Mouse (Mus musculus): ENCODE results near the gene Sp6. TPM values are rescaled to one million over a fixed set of nuclear protein-coding genes. Genes with fewer than 3 reads are reported as not detected.
A peak's percentile ranks its signal among the peaks of the same experiment; 100 is the strongest.

Gene Sp6
- polyA plus RNA-seq (2015; fragmentation: Nextera tagmentation; extraction: Ambion mirVana), result 0.10 and 0.43 TPM in 2 replicates

DNA sequence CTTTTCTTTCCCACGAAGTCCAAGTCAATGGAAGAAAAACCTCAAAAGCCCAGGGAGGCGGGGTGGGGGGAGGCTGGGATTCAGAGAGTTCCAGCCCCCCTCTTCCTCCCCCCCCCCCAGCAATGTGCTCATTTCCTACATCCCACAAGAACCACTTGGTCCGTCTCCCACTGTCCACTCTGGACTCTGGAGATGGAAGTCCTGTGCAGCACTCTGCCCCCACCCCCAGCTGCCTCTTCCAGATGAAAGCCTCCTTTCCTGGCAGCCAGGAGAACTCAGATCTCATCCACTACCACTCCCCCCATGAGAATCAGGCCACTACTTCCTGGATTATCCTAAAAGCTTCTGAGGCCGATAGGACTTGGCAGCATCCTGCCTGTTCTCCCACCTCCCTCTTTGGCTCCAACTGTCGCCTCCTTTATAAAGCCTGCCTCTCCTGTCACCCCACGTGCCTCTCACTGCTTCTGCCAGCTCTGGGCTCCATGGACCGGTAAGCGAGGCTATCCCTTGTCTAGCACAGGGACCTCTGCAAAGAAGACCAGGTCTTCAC lies at the start of gene Sp6:
Gene Sp6 (plus strand): TSS at position 274 of the 550 bp plus-strand sequence.
- no peak for ATAC-seq (replicated peaks)
- H3K27me3 ChIP-seq, result peaks cover 36% of the 10 kb centered on the region
- WGBS, result 19% methylated on average over 8 of the region's 8 CpGs

GRCm38 (mm10) chr11:96963580-96963979 lies 49.6 kb upstream of the Sp6 start:
- Histone ChIP-seq H3K27me3 (no peaks in the 10 kb centered on the region), H3K9me3 (no peaks in the 10 kb centered on the region), H3K27ac (replicated peaks) (no peak overlapping the region), H3K4me3 (no peak overlapping the region), H3K36me3 (peaks cover 37% of the 10 kb centered on the region), H3K4me1 (no peaks in the 10 kb centered on the region), H3K4me2 (replicated peaks) (no peak overlapping the region), H3K9ac (replicated peaks) (no peak overlapping the region)
- WGBS, result 15% methylated on average over 8 of the region's 8 CpGs
- 0 out of 2 replicates have a peak, but pooled peaks have one; percentile 41 for ATAC-seq (replicated peaks)

More for the DNA sequence above, at the start of gene Sp6:
- Histone ChIP-seq H3K9me3 (no peaks in the 10 kb centered on the region), H3K4me3 (no peak within 1 kb of the TSS), H3K27ac (replicated peaks) (no peak within 1 kb of the TSS), H3K36me3 (no peaks in the 10 kb centered on the region), H3K4me2 (replicated peaks) (no peak within 1 kb of the TSS), H3K4me1 (0 out of 2 replicates have a peak, but pooled peaks cover under 1% of the 10 kb centered on the region), H3K9ac (replicated peaks) (no peak within 1 kb of the TSS)

- Histone ChIP-seq H3K9ac (replicated peaks) (no peak overlapping the region), H3K27ac (replicated peaks) (no peak overlapping the region), H3K36me3 (peaks cover 15% of the 10 kb centered on the region), H3K27me3 (no peaks in the 10 kb centered on the region), H3K4me3 (no peak overlapping the region), H3K9me3 (no peaks in the 10 kb centered on the region), H3K4me1 (no peaks in the 10 kb centered on the region), H3K4me2 (replicated peaks) (no peak overlapping the region)
- WGBS, result 93% methylated on average over 3 of the region's 3 CpGs
- ATAC-seq (replicated peaks), result no peak
Observed at GRCm38 (mm10) chr11:96966172-96966571, 47.0 kb upstream of the Sp6 start.

DNA sequence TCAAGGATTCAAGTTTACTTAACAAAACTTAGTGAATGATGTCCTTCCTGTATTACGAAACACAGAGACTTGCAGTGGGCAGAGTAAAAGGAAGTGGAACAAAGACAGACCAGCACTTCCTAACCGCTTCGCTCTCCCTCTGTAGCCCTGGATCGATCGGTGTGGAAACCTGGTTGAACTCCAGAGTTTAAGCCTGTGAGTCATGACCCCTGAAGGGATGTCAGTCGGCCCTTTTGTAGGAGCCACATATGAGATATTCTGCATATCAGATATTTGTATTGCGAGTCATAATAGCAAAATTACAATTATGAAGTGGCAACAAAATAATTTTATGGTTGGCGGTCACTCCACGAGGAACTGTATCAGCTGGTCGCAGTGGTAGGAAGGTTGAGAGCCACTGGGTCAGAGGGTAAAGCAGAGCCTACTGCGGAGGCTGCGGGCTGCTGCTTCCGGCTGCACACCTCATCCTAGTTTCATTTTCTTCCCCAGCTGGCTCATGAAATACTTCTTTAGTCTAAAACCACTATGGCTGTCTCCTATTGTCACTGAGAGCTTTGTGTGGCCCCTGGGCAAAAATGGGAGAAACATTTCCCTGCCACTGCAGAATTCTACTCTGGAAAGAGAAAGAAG lies 46.2 kb upstream of the Sp6 start:
- H3K9me3 ChIP-seq, result no peaks in the 10 kb centered on the region
- no peak overlapping the region for H3K4me3 ChIP-seq
- H3K4me2 ChIP-seq (replicated peaks), result no peak overlapping the region
- no peak overlapping the region for H3K27ac ChIP-seq (replicated peaks)
- ATAC-seq (replicated peaks), result no peak
- H3K4me1 ChIP-seq, result no peaks in the 10 kb centered on the region; the same call in 1 of the 2 replicates
- H3K36me3 ChIP-seq, result peaks cover 6% of the 10 kb centered on the region; the same call in 1 of the 2 replicates
- no peak overlapping the region for H3K9ac ChIP-seq (replicated peaks)
- 93% methylated on average over 13 of the region's 13 CpGs for WGBS
- no peaks in the 10 kb centered on the region for H3K27me3 ChIP-seq

GRCm38 (mm10) chr11:96967544-96968269 lies 45.5 kb upstream of the Sp6 start:
- no peak overlapping the region for H3K4me3 ChIP-seq
- no peak for ATAC-seq (replicated peaks)
- no peak overlapping the region for H3K27ac ChIP-seq (replicated peaks)
- no peaks in the 10 kb centered on the region for H3K27me3 ChIP-seq
- H3K4me1 ChIP-seq, result peaks cover 5% of the 10 kb centered on the region
- H3K9ac ChIP-seq (replicated peaks), result no peak overlapping the region
- no peak overlapping the region for H3K4me2 ChIP-seq (replicated peaks)
- H3K36me3 ChIP-seq, result no peaks in the 10 kb centered on the region; the same call in 1 of the 2 replicates
- no peaks in the 10 kb centered on the region for H3K9me3 ChIP-seq
- WGBS, result 87% methylated on average over 11 of the region's 11 CpGs

- Histone ChIP-seq H3K4me2 (replicated peaks) (no peak overlapping the region), H3K9ac (replicated peaks) (no peak overlapping the region), H3K4me1 (peaks cover 11% of the 10 kb centered on the region), H3K9me3 (no peaks in the 10 kb centered on the region), H3K4me3 (no peak overlapping the region), H3K36me3 (no peaks in the 10 kb centered on the region), H3K27me3 (no peaks in the 10 kb centered on the region), H3K27ac (replicated peaks) (no peak overlapping the region)
- ATAC-seq (replicated peaks), result no peak
- WGBS, result 72% methylated on average over 6 of the region's 6 CpGs
Observed at GRCm38 (mm10) chr11:96968476-96968875, 44.7 kb upstream of the Sp6 start.

- Histone ChIP-seq H3K27ac (replicated peaks) (no peak overlapping the region), H3K4me1 (peaks cover 13% of the 10 kb centered on the region), H3K9me3 (no peaks in the 10 kb centered on the region), H3K27me3 (no peaks in the 10 kb centered on the region), H3K9ac (replicated peaks) (no peak overlapping the region), H3K4me2 (replicated peaks) (no peak overlapping the region), H3K36me3 (no peaks in the 10 kb centered on the region), H3K4me3 (no peak overlapping the region)
- ATAC-seq (replicated peaks), result no peak
- 54% methylated on average over 5 of the region's 5 CpGs for WGBS
Observed at GRCm38 (mm10) chr11:96969280-96969722, 43.9 kb upstream of the Sp6 start.

GRCm38 (mm10) chr11:96969746-96970145 lies 43.4 kb upstream of the Sp6 start:
- Histone ChIP-seq H3K27ac (replicated peaks) (no peak overlapping the region), H3K9ac (replicated peaks) (no peak overlapping the region), H3K9me3 (no peaks in the 10 kb centered on the region), H3K4me2 (replicated peaks) (no peak overlapping the region), H3K27me3 (no peaks in the 10 kb centered on the region), H3K36me3 (no peaks in the 10 kb centered on the region), H3K4me1 (peaks cover 13% of the 10 kb centered on the region), H3K4me3 (no peak overlapping the region)
- no peak for ATAC-seq (replicated peaks)
- WGBS, result 76% methylated on average over 1 of the region's 1 CpGs

- WGBS, result 87% methylated on average over 3 of the region's 3 CpGs
- H3K9me3 ChIP-seq, result no peaks in the 10 kb centered on the region
- ATAC-seq (replicated peaks), result no peak
- no peak overlapping the region for H3K27ac ChIP-seq (replicated peaks)
- no peaks in the 10 kb centered on the region for H3K36me3 ChIP-seq
- no peak overlapping the region for H3K4me2 ChIP-seq (replicated peaks)
- H3K9ac ChIP-seq (replicated peaks), result no peak overlapping the region
- H3K4me3 ChIP-seq, result no peak overlapping the region
- peaks cover 16% of the 10 kb centered on the region for H3K4me1 ChIP-seq
- no peaks in the 10 kb centered on the region for H3K27me3 ChIP-seq
Observed at GRCm38 (mm10) chr11:96970341-96970740, 42.9 kb upstream of the Sp6 start.

- Histone ChIP-seq H3K4me3 (no peak overlapping the region), H3K27ac (replicated peaks) (no peak overlapping the region), H3K9ac (replicated peaks) (no peak overlapping the region), H3K9me3 (no peaks in the 10 kb centered on the region), H3K4me1 (peaks cover 30% of the 10 kb centered on the region), H3K4me2 (replicated peaks) (no peak overlapping the region), H3K36me3 (no peaks in the 10 kb centered on the region), H3K27me3 (no peaks in the 10 kb centered on the region)
- ATAC-seq (replicated peaks), result no peak
- WGBS, result 78% methylated on average over 5 of the region's 5 CpGs
Observed at GRCm38 (mm10) chr11:96972906-96973305, 40.3 kb upstream of the Sp6 start.

- H3K27me3 ChIP-seq, result no peaks in the 10 kb centered on the region
- H3K9ac ChIP-seq (replicated peaks), result no peak overlapping the region
- 86% methylated on average over 5 of the region's 5 CpGs for WGBS
- no peak overlapping the region for H3K4me3 ChIP-seq
- ATAC-seq (replicated peaks), result no peak
- no peaks in the 10 kb centered on the region for H3K9me3 ChIP-seq
- H3K27ac ChIP-seq (replicated peaks), result peak overlapping the region; percentile 12; the same call in 1 of the 2 replicates
- no peaks in the 10 kb centered on the region for H3K36me3 ChIP-seq
- peaks cover 33% of the 10 kb centered on the region for H3K4me1 ChIP-seq
- H3K4me2 ChIP-seq (replicated peaks), result no peak overlapping the region
Observed at GRCm38 (mm10) chr11:96973426-96973964, 39.7 kb upstream of the Sp6 start.

DNA sequence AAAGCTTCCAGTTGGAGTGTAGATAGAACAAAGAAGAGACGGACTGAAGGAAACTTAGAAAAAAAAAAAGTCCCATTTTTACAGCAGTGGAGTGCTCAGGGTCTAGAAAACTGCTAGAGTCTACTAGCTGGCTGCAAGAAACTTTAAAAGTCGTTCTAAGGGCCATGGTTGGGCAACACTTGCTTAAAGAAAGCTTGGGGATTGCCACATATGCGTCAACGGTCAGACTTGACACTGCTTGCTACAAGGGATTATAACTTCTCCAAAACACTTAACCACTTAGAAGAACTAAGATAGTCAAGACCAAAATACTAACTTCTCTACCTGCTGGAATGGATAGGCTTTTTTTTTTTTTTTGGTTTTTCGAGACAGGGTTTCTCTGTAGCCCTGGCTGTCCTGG lies 38.4 kb upstream of the Sp6 start:
- H3K9me3 ChIP-seq, result no peaks in the 10 kb centered on the region
- no peaks in the 10 kb centered on the region for H3K36me3 ChIP-seq
- H3K4me2 ChIP-seq (replicated peaks), result no peak overlapping the region
- no peak overlapping the region for H3K27ac ChIP-seq (replicated peaks)
- no peak overlapping the region for H3K9ac ChIP-seq (replicated peaks)
- no peak for ATAC-seq (replicated peaks)
- H3K4me1 ChIP-seq, result peaks cover 37% of the 10 kb centered on the region
- 85% methylated on average over 5 of the region's 5 CpGs for whole genome bisulfite sequencing
- H3K4me3 ChIP-seq, result no peak overlapping the region
- H3K27me3 ChIP-seq, result no peaks in the 10 kb centered on the region
